Mouse (Mus musculus) erythroblast, embryonic 14.5 days (primary cell): ENCODE data around the gene Tnfsf4.

ENCODE experiments used
- GATA1 ChIP-seq: IDR thresholded peaks from 2 replicates; pipeline ENCODE4 v1.6.1; 2012; ENCODE audit warnings: low read length, inconsistent platforms, mixed read lengths
- TAL1 ChIP-seq: IDR thresholded peaks from 3 replicates; pipeline ENCODE4 v1.6.1; 2012; ENCODE audit warnings: low read length, inconsistent platforms, mixed read lengths

DNA sequence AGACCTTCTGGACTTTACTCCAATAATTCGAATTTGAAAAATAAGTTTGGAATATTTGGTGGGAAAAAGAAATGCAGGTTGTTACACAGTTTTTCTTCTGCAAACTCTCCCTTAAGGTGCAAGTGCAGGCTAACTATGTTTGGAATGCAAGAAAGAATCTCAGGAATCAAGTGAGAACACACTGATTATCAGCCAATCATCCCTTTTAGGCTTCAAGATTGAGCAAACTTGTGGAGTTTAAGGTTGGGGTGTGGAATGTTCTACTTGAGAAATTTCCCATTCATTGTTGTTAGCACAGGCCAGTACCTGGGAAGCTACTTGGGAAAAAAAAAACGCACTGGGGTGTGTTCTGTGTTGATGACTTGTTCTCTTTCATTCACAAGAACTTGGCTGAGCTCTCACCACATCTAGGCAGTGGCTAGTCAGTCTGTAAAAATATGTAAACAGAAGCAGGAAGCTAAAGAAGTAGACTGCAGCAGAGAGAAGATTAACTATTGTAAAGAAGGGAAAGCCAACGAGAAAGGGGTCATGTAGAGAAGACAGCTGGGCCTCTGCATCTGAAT, 56.6 kb downstream of the Tnfsf4 start:
- no peak for TF ChIP-seq GATA1
- TF ChIP-seq TAL1: no peak
